Mouse (Mus musculus) lung, postnatal 0 days (tissue): ENCODE data around the gene Asf1a. TPM values are rescaled to one million over a fixed set of nuclear protein-coding genes. Genes with fewer than 3 reads are reported as not detected.

Experiments used
- ATAC-seq: fragments of 200-750 bp; cut with Nextera tagmentation; 2 replicates; pipeline ENCODE4 v1.8.0; 2017; ENCODE audit warnings: moderate library complexity
- DNase-seq: peaks from one replicate; pipeline ENCODE4 v3.0.0-alpha.2; 2016; ENCODE audit warnings: low spot score
- H3K27ac ChIP-seq: fragments of 300-500 bp; sonication (generic); 2 replicates; pipeline ENCODE4 v1.5.1; 2014; ENCODE audit warnings: antibody characterized with exemption, mild to moderate bottlenecking, low read length, mixed read lengths
- H3K27me3 ChIP-seq: fragments of 300-500 bp; sonication (generic); replicated peaks from 2 replicates; pipeline ENCODE4 v1.6.1; 2014; ENCODE audit warnings: low read length, mixed read lengths; ENCODE audit not compliant: insufficient read depth
- H3K36me3 ChIP-seq: fragments of 300-500 bp; sonication (generic); 2 replicates; pipeline ENCODE4 v1.6.1; 2014; ENCODE audit warnings: low read length, mixed read lengths; ENCODE audit not compliant: insufficient read depth
- H3K4me1 ChIP-seq: fragments of 300-500 bp; sonication (generic); 2 replicates; pipeline ENCODE4 v1.6.1; 2014; ENCODE audit warnings: antibody characterized with exemption, low read depth, low read length, mixed read lengths; ENCODE audit not compliant: insufficient read depth
- H3K4me2 ChIP-seq: fragments of 300-500 bp; sonication (generic); replicated peaks from 2 replicates; pipeline ENCODE4 v1.6.1; 2014; ENCODE audit warnings: low read depth, mild to moderate bottlenecking, low read length, moderate library complexity, mixed read lengths
- H3K4me3 ChIP-seq: fragments of 300-500 bp; sonication (generic); 2 replicates; pipeline ENCODE4 v1.5.1; 2014; ENCODE audit warnings: low read depth, low read length
- H3K9ac ChIP-seq: fragments of 300-500 bp; sonication (generic); replicated peaks from 2 replicates; pipeline ENCODE4 v1.6.1; 2014; ENCODE audit warnings: low read depth, mild to moderate bottlenecking
- H3K9me3 ChIP-seq: fragments of 300-500 bp; sonication (generic); 2 replicates; pipeline ENCODE4 v1.6.1; 2016; ENCODE audit warnings: low read length, mixed read lengths
- CTCF ChIP-seq: IDR thresholded peaks from 2 replicates; pipeline ENCODE4 v1.5.1; 2016; ENCODE audit warnings: antibody characterized with exemption, mild to moderate bottlenecking
- EP300 ChIP-seq: IDR thresholded peaks from 2 replicates; pipeline ENCODE4 v1.6.1; 2016; ENCODE audit warnings: antibody characterized with exemption, mild to moderate bottlenecking, control low read depth
- WGBS: fragments of 180-500 bp; shearing (Covaris S2); extraction: QIAGEN DNeasy Blood & Tissue Kit; methylation state at CpG from one replicate; pipeline ENCODE4 v1.1.7; 2014; 5-methylcytosine and 5-hydroxymethylcytosine counted together
- polyA plus RNA-seq: library from polyadenylated mRNA; unstranded; fragments of >200 nt; fragmentation: Nextera tagmentation; extraction: Ambion mirVana; gene quantifications from 2 replicates; pipeline ENCODE4 v1.2.1, GENCODE M21; 2015

Asf1a gene
- polyA plus RNA-seq, 1 experiment from 2014 or later: 75.2 TPM

- Histone ChIP-seq H3K27ac (no peak overlapping the region), H3K36me3 (no peaks in the 10 kb centered on the region), H3K27me3 (no peaks in the 10 kb centered on the region), H3K4me3 (peak overlapping the region; percentile 39), H3K4me1 (0 out of 2 replicates have a peak, but pooled peaks cover 3% of the 10 kb centered on the region), H3K9me3 (no peaks in the 10 kb centered on the region), H3K9ac (peak overlapping the region; percentile 19; the same call in 1 of the 2 replicates), H3K4me2 (peak overlapping the region; percentile 70)
- peak; percentile 16 for ATAC-seq
- DNase-seq: no peak
- 21% methylated on average over 8 of the region's 12 CpGs for WGBS
- TF ChIP-seq CTCF (no peak), EP300 (no peak)
Measured at GRCm38 (mm10) chr10:53581087-53581486, 15.5 kb upstream of the Asf1a start.

- H3K4me3 ChIP-seq: no peak overlapping the region
- no peaks in the 10 kb centered on the region for H3K36me3 ChIP-seq
- no peak overlapping the region for H3K9ac ChIP-seq
- TF ChIP-seq EP300 (no peak), CTCF (no peak)
- no peak overlapping the region for H3K27ac ChIP-seq
- ATAC-seq (no peak), DNase-seq (no peak)
- H3K9me3 ChIP-seq: no peaks in the 10 kb centered on the region
- H3K4me1 ChIP-seq: 0 out of 2 replicates have a peak, but pooled peaks cover 1% of the 10 kb centered on the region
- H3K27me3 ChIP-seq: no peaks in the 10 kb centered on the region
- H3K4me2 ChIP-seq: no peak overlapping the region
- WGBS: 82% methylated on average over 3 of the region's 3 CpGs
Measured at GRCm38 (mm10) chr10:53585777-53586176, 10.8 kb upstream of the Asf1a start.

- H3K36me3 ChIP-seq: no peaks in the 10 kb centered on the region
- H3K27me3 ChIP-seq: no peaks in the 10 kb centered on the region
- DNase-seq (peak; percentile 53), ATAC-seq (peak; percentile 6)
- H3K9ac ChIP-seq: peak overlapping the region; percentile 41
- H3K27ac ChIP-seq: peak overlapping the region; percentile 89
- 4% methylated on average over 24 of the region's 27 CpGs for WGBS
- H3K4me3 ChIP-seq: peak overlapping the region; percentile 73
- no peak for TF ChIP-seq EP300
- no peak for TF ChIP-seq CTCF
- H3K4me1 ChIP-seq: no peaks in the 10 kb centered on the region
- H3K4me2 ChIP-seq: peak overlapping the region; percentile 71
- no peaks in the 10 kb centered on the region for H3K9me3 ChIP-seq
Measured at GRCm38 (mm10) chr10:53595744-53596676, 547 bp upstream of the Asf1a start.

DNA sequence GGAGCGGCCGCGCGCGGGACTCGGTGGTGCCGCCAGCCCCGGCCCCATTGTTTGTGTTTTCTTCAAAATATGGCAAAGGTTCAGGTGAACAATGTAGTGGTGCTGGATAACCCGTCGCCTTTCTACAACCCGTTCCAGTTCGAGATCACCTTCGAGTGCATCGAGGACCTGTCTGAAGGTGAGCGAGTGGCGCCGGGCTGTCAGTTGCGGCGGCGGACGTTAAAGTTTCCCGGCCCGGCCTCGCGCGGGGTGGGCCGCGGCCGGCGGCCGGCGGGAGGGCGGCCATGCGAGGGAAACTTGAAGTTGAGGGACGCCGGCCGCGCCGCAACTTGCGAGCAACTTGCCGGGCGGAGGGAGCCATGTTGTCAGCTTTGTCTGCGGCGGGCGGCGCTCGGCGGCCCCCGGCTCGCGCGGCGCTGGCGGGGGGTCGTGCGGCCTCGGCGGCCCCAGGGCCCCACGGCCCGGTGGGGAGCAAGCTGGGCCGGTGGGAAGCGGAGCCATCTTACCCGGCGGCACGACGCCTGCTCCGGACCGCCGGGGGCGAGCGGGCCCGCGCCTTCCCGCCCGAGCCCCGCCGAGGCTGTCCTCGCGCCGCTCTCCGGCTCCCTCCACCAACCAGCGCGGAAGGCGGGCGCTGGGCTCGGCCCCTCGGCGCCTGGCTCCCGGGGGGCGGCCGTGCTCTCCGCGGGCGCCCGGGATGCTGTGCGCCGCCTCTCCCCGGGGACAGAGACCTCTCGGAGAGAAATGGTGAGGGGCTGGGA is 744 bp downstream of the Asf1a start:
- DNase-seq (peak; percentile 61), ATAC-seq (peak; percentile 26)
- Histone ChIP-seq H3K27ac (peak overlapping the region; percentile 98), H3K36me3 (peaks cover 1% of the 10 kb centered on the region; the same call in 1 of the 2 replicates), H3K4me2 (peak overlapping the region; percentile 81), H3K9ac (peak overlapping the region; percentile 89), H3K9me3 (no peaks in the 10 kb centered on the region), H3K27me3 (no peaks in the 10 kb centered on the region), H3K4me1 (no peaks in the 10 kb centered on the region), H3K4me3 (peak overlapping the region; percentile 73)
- TF ChIP-seq EP300: no peak
- no peak for TF ChIP-seq CTCF
- WGBS: 2% methylated on average over 32 of the region's 99 CpGs

- Histone ChIP-seq H3K4me1 (no peaks in the 10 kb centered on the region), H3K27ac (no peak overlapping the region), H3K9ac (no peak overlapping the region), H3K4me3 (no peak overlapping the region), H3K9me3 (no peaks in the 10 kb centered on the region), H3K36me3 (peaks cover 16% of the 10 kb centered on the region; the same call in 1 of the 2 replicates), H3K27me3 (no peaks in the 10 kb centered on the region), H3K4me2 (no peak overlapping the region)
- DNase-seq (peak; percentile 63), ATAC-seq (no peak)
- WGBS: 49% methylated on average over 5 of the region's 5 CpGs
- TF ChIP-seq CTCF: peak; percentile 41; the same call in 1 of the 2 replicates
- no peak for TF ChIP-seq EP300
Measured at GRCm38 (mm10) chr10:53598821-53599220, 2.3 kb downstream of the Asf1a start.

- no peak for ATAC-seq
- H3K4me3 ChIP-seq: no peak overlapping the region
- 44% methylated on average over 2 of the region's 2 CpGs for WGBS
- no peaks in the 10 kb centered on the region for H3K4me1 ChIP-seq
- H3K27ac ChIP-seq: no peak overlapping the region
- no peak for DNase-seq
- no peaks in the 10 kb centered on the region for H3K9me3 ChIP-seq
- no peaks in the 10 kb centered on the region for H3K27me3 ChIP-seq
- peaks cover 16% of the 10 kb centered on the region; the same call in 1 of the 2 replicates for H3K36me3 ChIP-seq
- no peak overlapping the region for H3K4me2 ChIP-seq
- H3K9ac ChIP-seq: no peak overlapping the region
- no peak for TF ChIP-seq EP300
- peak; percentile 24; the same call in 1 of the 2 replicates for TF ChIP-seq CTCF
Measured at GRCm38 (mm10) chr10:53605328-53605727, 8.8 kb downstream of the Asf1a start.
